Mouse (Mus musculus) common myeloid progenitor, adult 5-6 weeks (primary cell): ENCODE results near the gene Lrrc8d. TPM values are rescaled to one million over a fixed set of nuclear protein-coding genes. Genes with fewer than 3 reads are reported as not detected.
"Not testable (repeated sequence)": the region's sequence is repeated elsewhere in the genome, so short reads cannot be mapped to it uniquely, and the experiment has no call there.

Experiments used
- ATAC-seq: replicated peaks from 2 replicates; pipeline ENCODE4 v1.8.0; 2016; ENCODE audit warnings: low read depth, mild to moderate bottlenecking, moderate TSS enrichment, inconsistent platforms; ENCODE audit not compliant: poor library complexity, severe bottlenecking
- total RNA-seq: library from RNA; stranded (forward); fragments of 200-1000, 187-1606 nt; gene quantifications from 2 replicates; pipeline ENCODE4 v1.2.3, GENCODE M21; 2017

The Lrrc8d gene
- total RNA-seq, 1 experiment from 2014 or later, result 19.9 TPM

DNA sequence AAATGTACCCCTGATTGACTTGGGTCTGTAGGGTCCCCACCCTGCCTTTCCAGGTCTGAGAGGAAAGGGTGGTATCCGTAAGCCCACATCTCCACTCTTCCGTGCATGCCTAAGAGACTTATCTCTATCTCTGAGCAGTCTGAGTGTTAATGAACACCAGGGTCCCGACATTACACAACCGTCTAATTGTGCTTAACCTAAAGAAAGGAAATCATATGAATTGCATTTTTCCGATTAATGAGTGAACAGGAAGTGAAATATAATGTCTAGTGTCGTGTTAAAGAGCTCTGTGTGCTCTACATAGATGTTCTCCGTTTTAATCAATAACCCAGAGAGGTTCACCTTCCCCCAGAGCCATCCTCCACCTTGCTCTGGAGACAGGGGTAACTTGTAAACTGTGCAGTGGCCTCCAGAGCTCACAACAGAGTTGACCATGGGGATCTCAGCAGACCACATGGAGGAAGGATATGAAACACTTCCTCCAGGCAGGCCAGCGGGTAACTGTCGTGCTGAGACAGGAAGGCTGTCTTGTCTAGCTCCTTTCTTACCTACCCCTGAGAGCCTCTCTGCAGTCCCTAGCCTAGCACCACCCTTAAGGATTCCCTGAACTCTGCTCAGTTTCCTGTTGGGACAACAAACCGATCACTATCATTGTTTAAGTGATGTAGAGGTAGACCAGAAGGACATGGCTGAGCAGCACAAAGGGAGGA lies 144.4 kb downstream of the Lrrc8d start:
- peak; percentile 89 for ATAC-seq

DNA sequence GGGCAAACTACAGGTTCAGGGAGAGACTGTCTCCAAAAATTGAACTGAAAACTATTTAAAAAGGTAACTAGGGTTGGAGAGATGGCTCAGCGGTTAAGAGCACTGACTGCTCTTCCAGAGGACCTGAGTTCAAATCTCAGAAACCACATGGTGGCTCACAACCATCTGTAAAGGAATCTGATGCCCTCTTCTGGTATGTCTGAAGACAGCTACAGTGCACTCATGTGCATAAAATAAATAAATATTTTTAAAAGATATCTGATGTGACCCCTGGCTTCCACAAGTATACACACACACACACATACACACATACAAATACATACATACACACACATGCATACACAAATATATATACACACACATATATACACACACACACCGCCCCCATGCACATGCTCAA lies 145.3 kb downstream of the Lrrc8d start:
- no peak for ATAC-seq

DNA sequence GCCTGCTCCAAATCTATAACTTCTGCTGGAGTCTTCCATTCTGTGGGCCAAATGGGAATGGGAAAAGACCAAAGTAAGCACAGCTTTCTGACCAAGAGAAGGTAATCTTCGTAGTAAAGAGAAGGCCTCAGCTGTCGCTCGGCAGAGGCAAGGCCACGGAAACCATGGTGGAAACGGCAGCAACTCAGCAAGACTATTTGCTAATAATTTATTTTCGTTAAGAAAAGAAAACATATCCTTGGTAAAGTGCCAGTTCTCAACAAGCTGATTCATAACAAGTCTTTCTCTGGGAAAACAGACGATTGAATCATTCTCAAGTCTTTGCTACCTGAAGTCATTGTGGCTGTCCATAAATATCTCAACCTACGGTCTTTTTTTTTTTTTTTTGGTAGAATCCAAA lies 148.0 kb downstream of the Lrrc8d start:
- ATAC-seq, result no peak

DNA sequence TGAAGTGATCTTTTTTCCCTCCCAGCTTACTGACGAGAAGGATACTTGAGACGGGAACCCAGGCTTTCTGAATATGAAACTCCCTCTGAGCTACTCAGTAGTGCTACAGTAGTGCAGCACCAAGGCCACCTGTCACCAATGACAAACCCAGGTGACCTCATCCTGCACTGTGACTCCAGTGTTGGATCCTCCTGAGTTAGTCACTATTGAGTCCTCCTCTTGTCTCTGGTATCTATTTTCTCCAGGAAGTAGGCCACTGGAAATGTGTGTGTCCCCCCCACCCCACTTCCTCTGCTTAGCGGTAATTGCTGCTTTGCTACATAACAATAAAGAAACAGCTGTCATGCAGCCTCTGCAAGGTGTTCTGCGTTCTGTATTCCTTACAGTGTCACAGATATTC lies 149.5 kb downstream of the Lrrc8d start:
- ATAC-seq, result peak; percentile 45

DNA sequence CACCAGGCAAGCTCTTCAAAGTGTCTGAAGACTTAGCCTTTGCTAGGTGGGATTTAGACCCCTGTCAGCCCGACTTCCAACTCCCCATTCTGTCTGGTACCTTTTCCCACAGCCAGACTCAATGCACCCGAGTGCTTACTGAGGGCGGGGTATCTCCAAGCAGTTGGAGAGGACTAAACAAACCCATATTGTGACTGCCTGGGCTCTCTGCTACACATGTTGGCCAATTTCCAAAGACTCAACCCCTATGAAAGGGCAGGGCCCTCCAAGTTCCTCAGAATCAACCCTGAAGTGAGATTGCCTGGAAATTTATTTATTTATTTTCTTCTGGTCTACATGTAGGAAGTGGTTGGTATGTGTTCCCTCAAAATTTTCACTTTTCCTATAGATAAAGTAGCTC lies 149.9 kb downstream of the Lrrc8d start:
- ATAC-seq, result peak; percentile 75

DNA sequence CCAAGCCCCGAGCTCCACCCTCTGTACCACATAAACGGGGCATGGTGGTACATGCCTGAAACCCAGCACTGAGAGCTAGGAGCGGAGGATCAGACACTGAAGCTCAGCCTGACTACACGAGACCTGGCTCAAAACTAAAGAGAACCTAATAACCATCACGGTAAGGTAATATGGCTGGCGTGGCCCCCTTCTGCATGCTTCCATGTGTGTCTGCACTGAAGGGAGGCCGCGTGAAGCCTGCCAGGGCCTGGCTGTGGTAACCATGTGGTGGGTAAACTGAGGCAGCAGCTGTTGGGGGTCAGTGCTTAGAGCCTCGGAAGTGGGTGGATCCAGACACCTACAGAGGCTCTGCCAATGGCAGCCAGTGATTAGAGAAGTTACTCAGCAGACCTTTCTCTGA lies 153.5 kb downstream of the Lrrc8d start:
- no peak for ATAC-seq

DNA sequence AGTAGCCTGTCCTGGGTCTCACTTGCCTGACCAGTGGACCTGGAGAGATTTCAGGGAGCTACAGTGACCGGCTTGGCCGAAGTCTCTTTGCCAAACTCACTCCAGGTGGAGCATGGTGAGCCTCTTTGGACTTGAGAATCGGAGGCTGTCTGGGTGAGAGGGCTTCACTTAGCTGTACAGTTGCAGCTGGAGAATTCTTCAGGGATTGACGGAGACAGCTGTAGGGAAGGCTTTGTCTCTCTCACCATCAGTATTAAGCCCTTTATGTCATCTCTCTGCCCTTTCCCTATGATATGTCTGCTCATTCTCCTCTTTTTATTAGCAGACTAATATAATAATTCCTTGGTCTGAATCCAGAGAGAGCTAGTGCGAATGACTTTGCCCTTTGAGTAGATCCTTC lies 157.7 kb downstream of the Lrrc8d start:
- ATAC-seq, result no peak

DNA sequence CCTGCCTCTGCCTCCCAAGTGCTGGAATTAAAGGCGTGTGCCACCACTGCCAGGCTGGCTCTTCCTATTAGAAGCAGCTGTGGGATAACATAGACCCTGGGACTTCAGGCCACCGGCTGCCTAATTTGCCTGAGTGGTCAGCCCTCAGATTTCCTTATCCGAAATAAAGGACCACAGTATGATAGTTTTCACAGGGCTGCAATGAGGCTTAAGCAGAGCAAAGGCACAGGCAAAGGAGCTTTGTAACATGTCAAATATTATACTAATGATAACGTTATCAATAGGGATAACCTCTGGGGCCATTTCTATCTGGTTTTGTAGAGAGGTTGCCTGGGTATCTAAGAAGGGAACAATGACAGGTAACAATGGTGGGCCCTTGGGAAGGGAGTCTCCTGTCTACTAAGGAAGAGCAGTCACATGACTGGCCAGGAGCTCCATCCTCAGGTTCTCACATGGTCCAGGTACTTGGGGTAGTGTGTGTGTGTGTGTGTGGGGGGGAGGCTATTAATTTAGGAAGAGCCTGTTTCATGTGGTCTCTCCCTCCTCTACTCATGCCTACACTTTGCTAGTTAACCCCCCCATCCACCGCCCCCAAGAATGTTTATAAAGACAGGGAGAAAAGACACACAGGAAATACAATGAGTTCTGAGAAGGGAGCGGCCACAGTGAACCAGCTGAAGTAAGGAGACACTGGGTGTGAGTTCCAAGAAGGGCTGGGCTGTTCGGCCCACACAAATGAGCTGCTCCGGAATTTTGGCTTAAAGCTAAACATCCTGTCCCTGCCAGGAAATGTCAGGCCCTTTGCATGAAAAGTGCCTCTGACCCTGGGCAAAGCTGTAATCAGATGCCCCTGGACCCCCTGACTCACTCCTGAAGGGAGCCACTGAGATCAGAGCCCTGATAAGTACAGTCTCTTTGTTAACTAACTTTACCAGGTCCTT lies 159.3 kb downstream of the Lrrc8d start:
- ATAC-seq, result no peak

DNA sequence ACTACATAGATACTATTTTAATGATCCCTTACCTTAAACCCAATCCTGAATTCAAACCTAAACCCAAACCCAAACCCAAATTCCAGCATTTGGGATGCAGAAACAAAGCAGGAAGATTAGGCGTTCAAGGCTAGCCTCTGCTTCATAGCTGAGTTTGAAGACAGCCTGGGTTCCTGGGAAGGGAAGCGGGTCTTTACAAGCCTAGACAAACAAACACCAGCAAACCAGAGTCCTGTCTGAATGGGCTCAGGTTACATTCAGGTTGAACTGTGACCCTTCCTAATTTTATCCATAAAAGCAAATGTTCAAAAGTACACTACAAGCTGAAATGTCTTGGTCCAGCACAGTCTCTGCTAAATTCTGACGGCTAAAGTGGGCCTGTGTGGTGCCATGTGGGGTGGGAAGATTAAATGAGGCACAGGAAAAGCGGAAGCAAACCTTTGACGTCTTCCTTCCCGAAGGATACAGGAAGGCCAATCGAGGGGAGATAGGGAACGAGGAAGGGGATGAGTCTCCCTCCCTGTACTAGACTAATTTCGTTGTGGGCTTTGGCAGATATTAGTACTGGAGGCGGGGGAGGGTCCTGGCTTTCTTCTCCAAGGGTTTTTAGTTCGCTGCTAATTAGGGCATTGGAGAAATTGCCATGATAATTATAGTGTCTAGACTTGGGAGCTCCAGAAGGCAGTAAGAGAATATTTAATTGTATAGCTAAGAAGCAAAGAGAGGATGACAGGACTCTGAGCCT lies 160.1 kb downstream of the Lrrc8d start:
- 0 out of 2 replicates have a peak, but pooled peaks have one; percentile 29 for ATAC-seq

DNA sequence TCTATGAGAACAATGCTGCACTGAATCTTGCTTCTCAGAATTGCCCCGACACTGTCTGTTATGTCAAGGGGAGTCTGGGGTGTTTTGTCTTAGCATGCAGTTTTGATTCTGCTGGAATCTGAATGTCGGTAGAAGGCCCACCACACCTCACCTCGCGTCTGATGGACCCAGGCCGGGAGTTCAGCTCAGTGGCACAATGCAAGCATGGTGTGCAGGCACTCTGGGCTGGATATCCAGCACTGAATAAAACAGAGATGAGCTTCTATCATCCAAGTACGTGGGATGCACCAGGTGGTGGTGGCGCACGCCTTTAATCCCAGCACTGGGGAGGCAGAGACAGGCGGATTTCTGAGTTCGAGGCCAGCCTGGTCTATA lies 160.7 kb downstream of the Lrrc8d start:
- no peak for ATAC-seq

DNA sequence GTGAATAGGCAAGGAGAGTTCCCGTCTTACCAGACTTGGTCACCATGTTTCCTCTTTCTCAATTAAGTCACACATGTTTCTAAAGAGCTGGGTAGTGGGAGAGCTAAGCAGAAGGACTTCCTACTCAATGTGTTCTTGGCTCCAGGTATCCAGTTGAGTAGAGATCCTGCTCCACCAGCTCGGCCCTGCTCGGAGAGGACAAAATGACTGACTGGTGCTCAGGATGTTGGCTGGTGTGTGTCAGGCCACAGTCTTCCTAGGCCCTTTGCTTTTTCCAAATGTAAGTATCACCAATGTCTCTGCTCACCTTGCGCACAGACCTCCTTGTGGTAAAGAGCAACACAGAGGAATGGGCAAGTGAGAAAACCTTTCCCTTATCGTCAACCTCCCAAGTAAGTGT lies 161.8 kb downstream of the Lrrc8d start:
- ATAC-seq, result no peak

DNA sequence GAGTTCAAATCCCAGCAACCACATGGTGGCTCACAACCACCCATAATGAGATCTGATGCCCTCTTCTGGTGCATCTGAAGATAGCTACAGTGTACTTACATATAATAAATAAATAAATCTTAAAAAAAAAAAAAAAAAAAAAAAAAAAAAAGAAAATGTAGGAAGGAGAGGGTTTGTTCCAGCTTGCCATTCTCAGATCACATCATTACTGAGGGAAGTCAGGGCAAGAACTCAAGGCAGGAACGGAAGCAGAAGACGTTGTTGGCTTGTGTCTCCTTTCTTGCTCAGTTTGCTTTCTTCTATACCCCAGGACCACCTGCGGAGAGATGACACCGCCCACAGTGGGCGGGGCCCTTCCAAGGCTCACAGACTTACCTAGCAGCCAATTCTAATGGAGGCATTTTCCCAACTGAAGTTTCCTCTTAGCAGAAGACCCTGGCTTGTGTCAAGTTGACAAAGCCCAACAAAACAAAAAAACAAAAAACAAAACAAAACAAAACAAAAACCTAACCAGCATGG lies 165.4 kb downstream of the Lrrc8d start:
- ATAC-seq, result not testable (repeated sequence)

DNA sequence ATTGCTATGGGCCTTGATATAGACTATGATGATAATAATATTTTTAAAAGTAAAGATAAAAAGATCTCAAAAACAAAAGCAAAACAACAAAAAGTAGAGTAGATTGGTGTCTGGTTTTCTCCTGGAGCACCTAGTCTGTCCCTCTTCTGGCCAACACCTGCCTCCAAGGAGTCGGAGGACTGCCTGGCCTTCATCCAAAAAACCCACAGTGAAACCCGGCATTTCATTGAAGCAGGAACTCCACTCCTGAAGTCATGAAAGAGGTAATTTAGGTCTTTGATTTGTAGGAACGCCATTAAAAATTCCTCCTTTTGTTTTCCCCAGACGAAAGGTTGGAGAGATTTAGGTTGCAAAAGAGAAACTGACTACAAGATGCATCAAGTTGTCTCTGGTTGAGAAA lies 167.7 kb downstream of the Lrrc8d start:
- no peak for ATAC-seq

DNA sequence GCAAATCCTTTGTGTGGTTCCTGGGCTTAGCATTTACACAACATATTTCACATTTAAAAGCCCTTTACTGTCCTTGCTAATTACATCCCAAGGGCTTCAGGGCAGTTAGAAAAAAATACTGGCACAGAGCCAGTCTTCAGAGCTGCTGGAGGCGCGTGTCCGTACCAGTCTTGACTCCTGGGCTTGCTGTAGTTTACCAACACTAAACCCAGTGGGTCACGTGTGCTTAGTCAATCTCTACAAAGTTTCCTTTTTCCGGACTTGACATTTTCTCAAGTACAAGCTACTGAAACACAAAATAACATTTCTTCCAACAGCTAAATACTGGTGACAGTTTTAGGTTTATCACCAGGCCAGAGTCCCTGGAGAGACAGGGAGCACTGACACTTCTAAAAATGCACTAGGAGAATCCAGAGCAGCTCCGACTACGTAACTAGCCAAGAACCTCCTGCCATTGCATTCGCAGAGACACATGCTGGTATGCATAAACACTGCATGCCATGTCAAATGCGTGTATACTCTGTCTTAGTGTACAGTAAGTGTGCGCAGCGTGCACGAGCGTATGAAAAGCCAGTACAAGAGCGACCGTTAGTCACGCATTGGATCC lies 168.2 kb downstream of the Lrrc8d start:
- 0 out of 2 replicates have a peak, but pooled peaks have one; percentile 30 for ATAC-seq

DNA sequence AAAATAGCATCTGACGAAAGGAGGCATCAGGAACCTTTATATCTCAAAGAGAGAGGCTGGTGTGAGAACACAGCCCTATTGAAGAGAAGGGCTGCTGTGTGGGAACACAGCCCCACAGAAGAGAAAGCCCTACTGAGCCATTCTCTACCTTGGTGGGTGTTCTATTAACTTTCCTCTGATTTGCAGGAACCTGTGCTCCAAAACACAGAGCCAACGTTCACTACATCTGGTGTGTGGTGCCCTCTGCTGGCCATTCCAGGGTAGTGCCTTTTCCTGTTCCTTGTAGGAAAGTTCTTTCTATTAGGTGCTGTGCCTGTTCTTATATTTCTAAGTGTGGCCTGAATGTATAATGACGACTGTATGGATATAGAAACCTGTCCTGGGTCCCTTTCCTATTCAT lies 168.8 kb downstream of the Lrrc8d start:
- ATAC-seq, result peak; percentile 86

DNA sequence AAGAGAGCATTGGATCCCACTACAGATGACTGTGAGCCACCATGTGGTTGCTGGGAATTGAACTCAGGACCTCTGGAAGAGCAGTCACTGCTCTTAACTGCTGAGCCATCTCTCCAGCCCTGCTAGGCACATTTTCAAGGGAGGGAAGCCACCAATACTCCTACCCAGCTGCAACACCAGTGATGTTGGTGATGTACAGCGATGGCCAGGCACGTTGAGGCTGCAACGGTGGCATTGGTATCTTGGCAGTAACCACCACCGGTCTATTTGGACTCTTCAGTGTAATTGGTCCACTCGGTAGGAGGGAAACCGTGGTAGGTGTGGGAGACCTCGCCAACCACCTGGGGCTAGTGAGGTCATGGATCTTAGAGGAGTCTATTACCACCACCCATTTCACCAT lies 170.0 kb downstream of the Lrrc8d start:
- ATAC-seq, result no peak

DNA sequence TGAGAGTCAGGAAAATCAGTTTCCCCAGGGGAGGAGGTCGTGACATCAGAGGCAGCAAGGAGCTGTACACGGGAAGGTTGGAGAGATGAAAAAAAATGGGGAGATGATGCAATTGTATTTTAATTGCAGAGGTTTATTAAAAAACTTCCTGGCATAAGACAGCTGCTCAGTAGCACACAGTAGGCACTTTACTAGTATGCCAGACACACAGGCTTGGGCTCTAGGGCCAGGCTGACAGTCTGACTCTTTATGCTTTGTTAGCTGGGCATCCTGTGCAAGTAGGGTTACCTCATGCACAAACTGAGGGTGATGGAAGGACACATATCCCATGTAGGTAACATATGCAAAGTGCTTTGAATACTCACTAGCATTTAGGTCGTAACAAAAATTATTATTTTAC lies 171.4 kb downstream of the Lrrc8d start:
- no peak for ATAC-seq

DNA sequence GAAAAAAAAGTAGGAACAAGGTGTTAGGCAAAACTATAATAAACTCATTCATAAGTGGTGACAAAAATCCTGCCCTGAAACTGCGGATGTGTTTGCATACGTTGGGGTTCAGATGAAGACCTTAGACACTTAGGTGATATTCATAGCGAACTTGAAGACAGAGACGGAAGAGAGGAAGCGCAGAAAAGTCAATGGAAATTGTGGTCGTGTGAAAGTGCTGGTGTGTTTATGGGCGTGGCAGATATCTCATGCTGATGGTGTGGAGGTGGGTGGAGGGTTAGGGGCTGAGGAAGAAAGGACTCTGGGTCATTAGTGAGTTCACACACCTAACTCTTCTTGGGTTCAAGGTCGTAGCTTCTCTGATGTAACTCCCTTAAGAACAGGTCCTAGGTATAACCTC lies 172.4 kb downstream of the Lrrc8d start:
- no peak for ATAC-seq

DNA sequence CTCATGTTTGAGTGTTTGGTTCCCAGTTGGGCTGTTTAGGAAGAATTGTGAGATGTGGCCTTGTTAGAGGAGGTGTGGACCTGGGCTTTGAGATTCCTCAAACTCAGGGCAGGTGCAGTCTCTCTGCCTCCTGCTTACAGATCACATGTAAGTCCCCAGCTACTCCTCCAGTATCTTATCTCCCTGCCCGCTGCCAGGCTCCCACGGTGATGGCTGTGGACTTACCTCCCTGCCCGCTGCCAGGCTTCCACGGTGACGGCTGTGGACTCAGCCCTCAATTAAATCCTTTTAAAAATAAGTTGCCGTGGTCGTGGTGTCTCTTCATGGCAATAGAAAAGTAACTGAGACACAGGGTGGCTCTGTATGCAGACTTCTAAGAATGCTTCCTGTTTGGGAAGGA lies 173.1 kb downstream of the Lrrc8d start:
- no peak for ATAC-seq

DNA sequence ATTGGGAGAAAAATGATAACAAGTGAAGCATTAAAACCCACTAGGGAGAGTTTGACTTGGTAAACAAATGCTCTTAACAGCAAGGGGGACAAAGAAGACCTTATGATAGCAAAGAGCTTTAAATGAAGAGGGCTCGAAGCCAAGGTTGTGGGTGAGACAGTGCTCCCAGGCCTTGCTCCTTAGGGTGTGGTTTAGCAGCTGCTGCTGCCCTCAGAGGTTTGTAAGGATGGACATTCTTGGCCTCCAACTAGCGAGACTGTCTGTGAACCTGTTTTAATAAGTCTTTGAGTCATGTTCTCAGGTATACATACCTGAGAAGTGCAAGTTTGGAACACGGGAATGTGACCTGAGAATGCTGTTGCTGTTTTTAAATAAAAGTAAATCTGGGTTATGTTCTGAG lies 174.0 kb downstream of the Lrrc8d start:
- no peak for ATAC-seq
